Mouse (Mus musculus) frontal cortex, adult 2 months (tissue): Measurements from ENCODE around the gene Rgl2. TPM values are rescaled to one million over a fixed set of nuclear protein-coding genes. Genes with fewer than 3 reads are reported as not detected.
"Not testable (repeated sequence)": the region's sequence is repeated elsewhere in the genome, so short reads cannot be mapped to it uniquely, and the experiment has no call there.

ENCODE experiments used
- DNase-seq, 2 experiments: peaks; one replicate each; pipeline ENCODE4 v3.0.0; 2022; ENCODE audit warnings: low spot score in 1 of 2; ENCODE audit errors: extremely low spot score in 1 of 2
- polyA plus RNA-seq: library from polyadenylated mRNA; depleted of rRNA; stranded (reverse); fragments of >200 nt; gene quantifications from 2 replicates; pipeline ENCODE4 v1.2.3, GENCODE M21; 2012

Gene Rgl2
- polyA plus RNA-seq, 1 experiment, result 154 TPM

DNA sequence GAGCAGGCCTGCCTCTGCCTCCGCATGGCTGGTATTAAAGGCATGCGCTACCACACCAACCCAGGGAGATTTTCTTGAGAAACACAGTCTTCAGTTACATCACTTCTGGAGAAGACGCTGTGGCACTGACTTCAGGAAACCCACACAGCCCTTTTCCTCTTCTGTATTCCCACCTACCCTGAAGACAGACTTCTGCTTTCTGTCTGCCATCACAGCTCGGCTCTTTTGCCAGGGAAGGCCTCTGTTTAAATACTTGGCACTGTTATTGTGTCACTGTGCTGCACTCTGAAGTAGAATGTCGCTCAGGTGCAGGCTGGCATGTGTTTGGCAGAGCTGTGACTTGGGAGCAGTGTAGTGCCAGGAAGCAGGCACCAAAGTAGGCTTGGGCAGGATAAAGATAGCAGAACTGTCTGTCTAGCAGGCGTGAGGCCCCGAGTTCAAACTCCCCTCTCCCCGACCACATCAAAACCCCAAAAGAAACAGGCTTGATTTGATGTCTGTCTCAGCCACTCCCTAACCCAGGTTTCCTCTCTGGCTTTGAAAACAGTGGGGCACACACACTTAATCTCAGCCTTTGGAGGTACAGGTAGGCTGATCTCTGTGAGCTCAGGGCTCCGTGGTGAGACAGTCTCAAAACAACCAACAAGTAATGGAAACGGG lies 18.2 kb downstream of the Rgl2 start:
- DNase-seq, result peak in 1 of 2 experiments; percentile 31

- no peak for DNase-seq
Observed at GRCm38 (mm10) chr17:33948090-33948904, 19.0 kb downstream of the Rgl2 start.

DNA sequence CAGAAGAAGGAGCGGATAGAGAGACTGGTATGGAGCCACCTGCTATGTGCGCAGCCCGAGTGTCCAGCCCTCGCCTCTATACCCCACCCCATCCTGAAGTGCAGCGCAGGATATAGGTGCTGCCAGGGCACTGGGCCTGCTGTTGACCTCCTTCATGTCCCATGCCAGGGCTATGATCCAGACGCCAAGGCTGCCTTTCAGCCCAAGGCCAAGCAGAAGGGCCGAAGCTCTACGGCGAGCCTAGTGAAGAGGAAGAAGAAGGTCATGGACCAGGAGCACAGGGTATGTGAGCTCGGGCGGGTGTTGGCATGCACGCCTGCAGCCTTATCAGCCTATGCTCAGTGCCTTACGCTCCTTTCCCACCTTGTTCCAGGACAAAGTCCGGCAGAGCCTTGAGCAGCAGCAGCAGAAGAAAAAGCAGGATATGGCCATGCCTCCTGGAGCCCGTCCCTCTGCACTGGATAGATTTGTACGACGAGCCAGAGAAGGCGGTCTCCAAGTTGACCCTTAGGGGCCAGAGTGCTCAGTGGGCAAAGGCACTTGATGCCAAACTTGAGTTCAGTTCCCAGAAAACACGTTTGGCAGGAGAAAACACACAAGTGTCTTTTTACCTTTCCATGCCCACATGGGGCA lies 19.7 kb downstream of the Rgl2 start:
- no peak for DNase-seq

DNA sequence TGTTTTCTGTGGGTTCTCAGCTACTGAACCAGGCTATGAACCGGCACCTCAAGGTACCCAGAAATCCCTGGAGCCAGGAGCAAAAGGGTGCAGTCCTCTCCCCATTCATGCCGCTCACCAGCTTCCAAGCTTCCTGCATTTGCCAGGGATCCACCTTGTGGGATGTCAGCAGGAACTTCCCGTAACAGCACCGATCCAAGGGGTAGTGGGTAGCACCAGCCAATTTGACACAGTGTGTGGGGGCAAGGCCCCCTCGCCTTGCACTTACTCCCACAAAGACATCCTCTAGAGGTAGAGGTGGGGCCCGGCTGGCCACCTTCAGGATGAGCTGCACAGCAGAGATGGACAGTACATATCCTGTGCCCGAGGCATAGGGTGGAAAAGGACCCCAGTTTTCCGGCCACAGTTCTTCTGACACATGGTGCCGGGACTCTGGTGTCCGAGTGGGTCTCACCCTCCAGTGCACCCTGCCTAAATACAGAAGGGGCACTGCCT lies 20.8 kb downstream of the Rgl2 start:
- no peak for DNase-seq

GRCm38 (mm10) chr17:33951021-33951946 lies 21.9 kb downstream of the Rgl2 start, which contains the start of gene B3galt4:
B3galt4 (minus strand) TSS chr17:33951488.
- DNase-seq, result peak in 1 of 2 experiments; percentile 82

DNA sequence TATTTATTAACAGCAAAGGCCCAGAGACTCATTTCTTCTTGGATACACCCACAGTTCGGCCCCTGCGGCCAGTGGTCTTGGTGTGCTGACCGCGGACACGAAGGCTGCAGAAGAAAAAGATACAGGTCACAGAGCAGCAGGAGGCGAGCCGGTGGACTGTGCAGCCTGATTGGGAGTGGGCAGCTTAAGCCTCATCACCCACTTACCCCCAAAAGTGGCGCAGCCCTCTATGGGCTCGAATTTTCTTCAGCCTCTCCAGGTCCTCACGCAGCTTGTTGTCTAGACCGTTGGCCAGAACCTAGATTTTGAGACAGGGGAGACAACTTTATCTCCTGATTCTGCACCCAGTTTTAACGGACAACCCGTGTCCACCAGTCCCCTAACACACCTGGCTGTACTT lies 22.7 kb downstream of the Rgl2 start:
- DNase-seq, result not testable (repeated sequence)

GRCm38 (mm10) chr17:33952879-33953278 lies 23.5 kb downstream of the Rgl2 start:
- no peak for DNase-seq

- no peak for DNase-seq
Observed at GRCm38 (mm10) chr17:33953310-33953709, 24.0 kb downstream of the Rgl2 start.

DNA sequence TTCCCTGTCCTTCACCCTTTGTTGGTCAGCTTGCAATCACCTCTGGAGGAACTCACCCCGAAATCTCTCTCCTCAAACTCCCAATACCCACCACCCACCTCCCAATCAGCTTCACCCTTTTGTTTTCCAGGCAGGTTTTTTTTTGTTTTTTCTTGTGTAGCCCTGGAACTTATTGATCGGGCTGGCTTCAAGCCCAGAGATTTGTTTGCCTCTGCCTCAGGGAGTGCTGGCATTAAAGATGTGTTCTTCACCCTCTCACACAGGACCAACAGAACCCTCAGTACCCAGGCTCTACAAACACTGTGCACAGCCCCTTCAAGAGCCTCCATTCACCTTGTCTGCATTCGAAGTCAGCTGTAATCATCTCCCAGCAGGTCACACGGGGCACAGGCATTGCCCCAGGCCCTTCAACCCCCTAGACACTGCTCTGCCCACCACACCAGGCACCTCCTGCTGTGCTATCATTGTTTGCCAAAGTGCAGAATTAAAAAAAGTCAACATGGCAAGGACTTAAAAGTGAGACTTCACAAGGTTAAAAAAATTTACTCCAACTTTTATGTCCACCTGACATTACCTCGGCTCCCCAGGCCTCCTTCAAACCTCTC lies 24.7 kb downstream of the Rgl2 start:
- no peak for DNase-seq

- peak in 1 of 2 experiments; percentile 37 for DNase-seq
Observed at GRCm38 (mm10) chr17:33954646-33955554, 25.6 kb downstream of the Rgl2 start.

DNA sequence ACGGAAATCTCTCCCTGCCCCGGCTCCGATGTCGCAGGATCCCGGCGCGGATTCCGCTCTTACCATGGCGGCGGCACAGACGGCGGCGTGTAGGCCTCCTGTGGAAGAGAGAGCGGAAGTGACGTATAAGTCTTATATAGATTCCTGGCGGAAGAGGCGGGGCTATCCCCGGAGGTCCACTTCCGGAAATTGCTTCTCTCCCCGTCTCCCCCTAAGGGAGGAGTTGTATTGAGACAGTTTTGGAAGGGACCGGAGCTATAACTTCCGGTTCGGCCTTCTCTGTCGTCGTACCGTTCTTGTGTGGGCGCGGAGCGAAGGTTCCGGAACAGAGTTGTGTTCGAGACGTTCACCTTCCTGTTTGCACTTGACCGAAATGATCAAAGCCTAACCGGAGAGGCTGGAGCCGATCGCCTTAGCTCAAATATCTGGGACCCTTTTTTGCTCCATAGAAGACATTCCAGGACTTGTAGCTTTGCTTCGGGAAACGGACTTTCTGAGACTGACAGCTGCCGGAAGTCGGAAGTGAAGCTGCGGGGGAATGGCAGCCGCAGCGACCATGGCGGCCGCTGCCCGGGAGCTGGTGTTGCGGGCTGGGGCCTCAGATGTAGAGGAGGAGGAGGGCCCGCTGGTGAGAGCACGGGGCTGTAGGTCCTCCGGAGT lies 26.3 kb downstream of the Rgl2 start, which contains the start of the genes Vps52 and Rps18:
Vps52 (plus strand) TSS at position 258 of the 660 bp plus-strand sequence.
Rps18 (minus strand) TSS at position 447 of the 660 bp plus-strand sequence.
- DNase-seq, result peak; percentile 94 to 99

- no peak for DNase-seq
Observed at GRCm38 (mm10) chr17:33956336-33956735, 27.0 kb downstream of the Rgl2 start.

DNA sequence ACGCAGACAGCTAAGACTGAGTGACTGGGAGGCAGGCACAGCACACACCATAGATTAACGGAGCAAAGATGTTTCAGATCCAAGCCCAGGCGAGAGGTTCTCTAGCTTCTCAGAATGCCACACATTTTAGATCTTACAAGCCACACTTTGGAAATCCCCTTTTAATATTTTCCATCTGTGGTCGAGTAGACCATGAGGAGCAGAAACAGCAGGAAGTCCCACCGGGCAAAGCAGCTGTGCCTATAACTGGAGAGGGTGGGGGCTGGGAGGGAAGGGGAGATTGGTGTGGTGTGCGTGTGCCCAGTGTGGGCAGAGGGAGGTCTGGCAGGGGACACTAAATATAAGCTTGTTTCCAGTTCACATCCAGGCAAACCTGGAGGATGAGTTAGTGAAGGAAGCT lies 28.1 kb downstream of the Rgl2 start:
- no peak for DNase-seq

- DNase-seq, result no peak
Observed at GRCm38 (mm10) chr17:33958451-33958850, 29.1 kb downstream of the Rgl2 start.

GRCm38 (mm10) chr17:33959135-33959534 lies 29.8 kb downstream of the Rgl2 start:
- no peak for DNase-seq

- DNase-seq, result no peak
Observed at GRCm38 (mm10) chr17:33959948-33960347, 30.6 kb downstream of the Rgl2 start.

- no peak for DNase-seq
Observed at GRCm38 (mm10) chr17:33962876-33963275, 33.5 kb downstream of the Rgl2 start.
